Comparison of ENCODE assay signal across 11 mouse cellular contexts in the genomic region with DNA sequence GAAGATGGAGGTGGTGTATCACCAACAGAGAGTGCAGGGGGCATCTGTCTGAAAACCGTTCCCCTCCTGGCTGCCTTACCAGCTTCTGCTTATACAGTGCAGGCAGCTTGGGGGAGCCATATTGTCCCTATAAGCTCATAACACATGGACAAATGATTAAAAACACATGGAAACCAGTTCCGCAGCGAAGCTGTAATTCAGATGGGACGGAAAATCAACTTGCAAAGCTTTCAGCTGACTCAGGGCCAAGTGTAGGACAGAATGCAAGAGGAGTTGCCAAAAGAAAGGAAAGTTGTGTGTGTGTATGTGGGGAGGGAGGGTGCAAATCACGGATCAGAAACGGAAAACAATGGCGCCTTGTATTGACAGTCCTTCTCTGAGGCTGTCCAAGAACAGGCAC. TPM values are rescaled to one million over a fixed set of nuclear protein-coding genes. Genes with fewer than 3 reads are reported as not detected.
DNase-seq lines count a peak whose midpoint lies in the region; ATAC-seq and TF ChIP-seq lines count a peak whose summit lies in the region.
"Had no signal": no experiment of that assay in that cellular context is flagged by ENCODE, and none has a peak within 500 bp of the region (broad histone marks: within the 10 kb centered on the region; RNA-seq: fewer than 3 reads in every experiment).

No protein-coding gene starts in this region.

- no peak overlapping the region for H3K4me2 ChIP-seq in heart, embryonic 15.5 days
- H3K4me2 ChIP-seq in midbrain, postnatal 0 days (ENCODE audit: low read depth, low read length, poor library complexity, severe bottlenecking) = no peak overlapping the region
- H3K4me2 ChIP-seq in hindbrain, embryonic 16.5 days (ENCODE audit: low read length) = no peak overlapping the region
- H3K4me2 ChIP-seq in stomach, embryonic 15.5 days = no peak overlapping the region

- H3K4me3 ChIP-seq in heart, embryonic 15.5 days = no peak overlapping the region
- no peak overlapping the region for H3K4me3 ChIP-seq in midbrain, postnatal 0 days (ENCODE audit: low read depth, low read length)
- no peak overlapping the region for H3K4me3 ChIP-seq in midbrain, embryonic 10.5 days
- no peak overlapping the region for H3K4me3 ChIP-seq in hindbrain, embryonic 16.5 days (ENCODE audit: low read length)
- H3K4me3 ChIP-seq in stomach, embryonic 15.5 days (replicated peaks) = no peak overlapping the region

- H3K27ac ChIP-seq in heart, embryonic 15.5 days = peak overlapping the region; percentile 61
- H3K27ac ChIP-seq in midbrain, postnatal 0 days (ENCODE audit: low read depth, low read length) = no peak overlapping the region
- no peak overlapping the region for H3K27ac ChIP-seq in midbrain, embryonic 10.5 days (replicated peaks)
- no peak overlapping the region; the same call in 1 of the 2 replicates for H3K27ac ChIP-seq in hindbrain, embryonic 16.5 days (ENCODE audit: low read depth, low read length)
- peak overlapping the region; percentile 82 for H3K27ac ChIP-seq in stomach, embryonic 15.5 days

- no peak overlapping the region for H3K9ac ChIP-seq in heart, embryonic 15.5 days
- no peak overlapping the region for H3K9ac ChIP-seq in midbrain, postnatal 0 days (replicated peaks; ENCODE audit: low read length, poor library complexity, severe bottlenecking)
- no peak overlapping the region for H3K9ac ChIP-seq in hindbrain, embryonic 16.5 days (ENCODE audit: low read depth, low read length)
- no peak overlapping the region for H3K9ac ChIP-seq in stomach, embryonic 15.5 days

- no peaks in the 10 kb centered on the region for H3K9me3 ChIP-seq in heart, embryonic 15.5 days (replicated peaks)
- no peaks in the 10 kb centered on the region for H3K9me3 ChIP-seq in midbrain, postnatal 0 days (ENCODE audit: low read length)
- no peaks in the 10 kb centered on the region for H3K9me3 ChIP-seq in midbrain, embryonic 10.5 days (replicated peaks)
- no peaks in the 10 kb centered on the region for H3K9me3 ChIP-seq in hindbrain, embryonic 16.5 days (ENCODE audit: control insufficient read depth, low read length)
- no peaks in the 10 kb centered on the region for H3K9me3 ChIP-seq in stomach, embryonic 15.5 days

- no peak for DNase-seq in heart, postnatal 36 days
- DNase-seq in midbrain, postnatal 0 days (ENCODE audit: low spot score) = peak; percentile 41
- no peak for DNase-seq in midbrain, embryonic 10.5 days (ENCODE audit: low spot score)
- no peak for DNase-seq in urinary bladder, postnatal 10 days (ENCODE audit: low spot score)
- DNase-seq in ovary, postnatal 36 days (ENCODE audit: low spot score) = no peak
- DNase-seq: adrenal gland, adult 2 months had no signal

- 62% methylated on average over 7 of the region's 7 CpGs for WGBS in heart, embryonic 15.5 days
- WGBS in midbrain, postnatal 0 days = 62% methylated on average over 7 of the region's 7 CpGs
- WGBS in midbrain, embryonic 10.5 days = 85% methylated on average over 7 of the region's 7 CpGs
- WGBS in hindbrain, embryonic 16.5 days = 55% methylated on average over 7 of the region's 7 CpGs
- 35% methylated on average over 7 of the region's 7 CpGs for WGBS in stomach, embryonic 15.5 days

- H3K27me3 ChIP-seq in heart, embryonic 15.5 days = no peaks in the 10 kb centered on the region
- H3K27me3 ChIP-seq in midbrain, postnatal 0 days (ENCODE audit: insufficient read depth, low read length) = no peaks in the 10 kb centered on the region
- no peaks in the 10 kb centered on the region for H3K27me3 ChIP-seq in midbrain, embryonic 10.5 days (ENCODE audit: low read depth, poor library complexity, severe bottlenecking)
- H3K27me3 ChIP-seq in hindbrain, embryonic 16.5 days (replicated peaks; ENCODE audit: control insufficient read depth, insufficient read depth, low read length) = no peaks in the 10 kb centered on the region
- H3K27me3 ChIP-seq in stomach, embryonic 15.5 days (replicated peaks) = no peaks in the 10 kb centered on the region
- H3K27me3 ChIP-seq: CH12.LX had no signal

- peak; percentile 39; the same call in 1 of the 2 replicates for ATAC-seq in heart, embryonic 15.5 days (replicated peaks; ENCODE audit: insufficient number of reproducible peaks, insufficient read depth, low FRiP score, low read depth)
- no peak for ATAC-seq in midbrain, postnatal 0 days (ENCODE audit: low FRiP score)
- ATAC-seq in hindbrain, embryonic 16.5 days = peak; percentile 37; the same call in 1 of the 2 replicates
- peak; percentile 65; the same call in 1 of the 2 replicates for ATAC-seq in stomach, embryonic 15.5 days (ENCODE audit: insufficient read depth, low FRiP score, low read depth)

- no peaks in the 10 kb centered on the region for H3K36me3 ChIP-seq in heart, embryonic 15.5 days
- no peaks in the 10 kb centered on the region for H3K36me3 ChIP-seq in midbrain, postnatal 0 days (ENCODE audit: insufficient read depth, low read length)
- no peaks in the 10 kb centered on the region for H3K36me3 ChIP-seq in midbrain, embryonic 10.5 days
- H3K36me3 ChIP-seq in hindbrain, embryonic 16.5 days (ENCODE audit: control insufficient read depth, insufficient read depth, low read length) = no peaks in the 10 kb centered on the region
- no peaks in the 10 kb centered on the region for H3K36me3 ChIP-seq in stomach, embryonic 15.5 days

- peak; percentile 14; the same call in 1 of the 2 replicates for TF ChIP-seq CTCF in midbrain, postnatal 0 days (IDR thresholded peaks at IDR 0.05)

- intact Hi-C loops in heart, postnatal 36 days (cut with DNase I) = no loop called here

- H3K4me1 ChIP-seq in heart, embryonic 15.5 days (replicated peaks) = no peaks in the 10 kb centered on the region
- 0 out of 2 replicates have a peak, but pooled peaks cover 4% of the 10 kb centered on the region for H3K4me1 ChIP-seq in midbrain, postnatal 0 days (ENCODE audit: insufficient read depth, low read length)
- H3K4me1 ChIP-seq in midbrain, embryonic 10.5 days = 0 out of 2 replicates have a peak, but pooled peaks cover 4% of the 10 kb centered on the region
- H3K4me1 ChIP-seq in hindbrain, embryonic 16.5 days (ENCODE audit: control insufficient read depth, insufficient read depth, low read depth, low read length) = peaks cover 5% of the 10 kb centered on the region; the same call in 1 of the 2 replicates
- no peaks in the 10 kb centered on the region for H3K4me1 ChIP-seq in stomach, embryonic 15.5 days

RNA-seq across cellular contexts. Expression of a gene that starts 6.1 kb away (rescaled TPM):
- not detected in 2 replicates for polyA plus RNA-seq in heart, embryonic 15.5 days (2015; fragmentation: Nextera tagmentation; extraction: Ambion mirVana)
- total RNA-seq in heart, postnatal 36 days (2021) = not detected
- not detected in 2 replicates for total RNA-seq in midbrain, postnatal 0 days (2014; rRNA removed)
- polyA plus RNA-seq in midbrain, postnatal 0 days (2015; fragmentation: Nextera tagmentation; extraction: Ambion mirVana) = not detected in 2 replicates
- polyA plus RNA-seq in midbrain, embryonic 10.5 days (2016; fragmentation: Nextera tagmentation; extraction: Ambion mirVana) = not detected in 2 replicates
- 0.18 TPM in 1 of 2 replicates, not detected in the other for polyA plus RNA-seq in hindbrain, embryonic 16.5 days (2015; fragmentation: Nextera tagmentation; extraction: Ambion mirVana)
- polyA plus RNA-seq in stomach, embryonic 15.5 days (2015; fragmentation: Nextera tagmentation; extraction: Ambion mirVana) = 0.14 and 0.34 TPM in 2 replicates
- total RNA-seq: adrenal gland, adult 2 months; CH12.LX; megakaryocyte-erythroid progenitor cell, adult 5-6 weeks had no signal
- polyA plus RNA-seq: adrenal gland, adult 2 months had no signal

RNA-seq across cellular contexts. Expression of a gene that starts 31.3 kb away (rescaled TPM):
- 9.0 and 10.1 TPM in 2 replicates for polyA plus RNA-seq in heart, embryonic 15.5 days (2015; fragmentation: Nextera tagmentation; extraction: Ambion mirVana)
- total RNA-seq in heart, postnatal 36 days (2021) = 10 to 100 TPM in 1 of 2 experiments, 1 to 10 TPM in 1; 9.8 to 10.5 TPM
- 50.3 and 55.1 TPM in 2 replicates for total RNA-seq in midbrain, postnatal 0 days (2014; rRNA removed)
- 11.5 and 14.8 TPM in 2 replicates for polyA plus RNA-seq in midbrain, postnatal 0 days (2015; fragmentation: Nextera tagmentation; extraction: Ambion mirVana)
- 12.7 and 14.2 TPM in 2 replicates for polyA plus RNA-seq in midbrain, embryonic 10.5 days (2016; fragmentation: Nextera tagmentation; extraction: Ambion mirVana)
- polyA plus RNA-seq in hindbrain, embryonic 16.5 days (2015; fragmentation: Nextera tagmentation; extraction: Ambion mirVana) = 19.2 and 20.9 TPM in 2 replicates
- polyA plus RNA-seq in stomach, embryonic 15.5 days (2015; fragmentation: Nextera tagmentation; extraction: Ambion mirVana) = 15.1 and 15.9 TPM in 2 replicates

Comparison
In these comparisons a context has a peak if more than half of its experiments do, and no peak if none do; other contexts are left out.
1. H3K27ac ChIP-seq: peak in heart, embryonic 15.5 days (single experiment) and stomach, embryonic 15.5 days (single experiment); none in midbrain, postnatal 0 days (single experiment), midbrain, embryonic 10.5 days (single experiment) and hindbrain, embryonic 16.5 days (single experiment).